Comparison of ENCODE assay signal across 8 mouse cellular contexts in genomic region chr5:24482247-24483079, GRCm38 (mm10). TPM values are rescaled to one million over a fixed set of nuclear protein-coding genes. Genes with fewer than 3 reads are reported as not detected.
DNase-seq lines count a peak whose midpoint lies in the region; ATAC-seq and TF ChIP-seq lines count a peak whose summit lies in the region.

No protein-coding gene starts in this region.

- DNase-seq in midbrain, postnatal 0 days (ENCODE audit: low spot score) = no peak
- DNase-seq in left cerebral cortex, postnatal 14 days (ENCODE audit: low spot score in 2 of 2) = no peak
- DNase-seq in left cerebral cortex, adult 8-10 months (ENCODE audit: low spot score in 2 of 2) = no peak
- no peak for DNase-seq in adrenal gland, postnatal 36 days

- H3K27me3 ChIP-seq in midbrain, embryonic 12.5 days = peaks cover 25% of the 10 kb centered on the region
- H3K27me3 ChIP-seq in midbrain, postnatal 0 days (ENCODE audit: insufficient read depth, low read length) = no peaks in the 10 kb centered on the region
- H3K27me3 ChIP-seq in intestine, embryonic 15.5 days (replicated peaks) = no peaks in the 10 kb centered on the region
- peaks cover 6% of the 10 kb centered on the region; the same call in 1 of the 2 replicates for H3K27me3 ChIP-seq in limb, embryonic 13.5 days

- no peak overlapping the region for H3K4me3 ChIP-seq in midbrain, embryonic 12.5 days
- no peak overlapping the region for H3K4me3 ChIP-seq in midbrain, postnatal 0 days (ENCODE audit: low read depth, low read length)
- 0 out of 2 replicates have a peak overlapping the region, but pooled peaks have one; percentile 3 for H3K4me3 ChIP-seq in intestine, embryonic 15.5 days (replicated peaks)
- no peak overlapping the region for H3K4me3 ChIP-seq in limb, embryonic 13.5 days

- peak overlapping the region; percentile 54 for H3K27ac ChIP-seq in midbrain, embryonic 12.5 days (replicated peaks)
- no peak overlapping the region for H3K27ac ChIP-seq in midbrain, postnatal 0 days (ENCODE audit: low read depth, low read length)
- peak overlapping the region; percentile 74 for H3K27ac ChIP-seq in intestine, embryonic 15.5 days
- no peak overlapping the region for H3K27ac ChIP-seq in limb, embryonic 13.5 days

- intact Hi-C loops in left cerebral cortex, postnatal 14 days (cut with DNase I) = loop anchor here (2.0 to 5.0 kb wide), 2 partner anchors 48 to 115 kb away; no protein-coding TSS in a partner anchor

- WGBS in midbrain, embryonic 12.5 days = 35% methylated on average over 41 of the region's 41 CpGs
- 44% methylated on average over 34 of the region's 41 CpGs for WGBS in midbrain, postnatal 0 days
- 47% methylated on average over 41 of the region's 41 CpGs for WGBS in intestine, embryonic 15.5 days
- 44% methylated on average over 40 of the region's 41 CpGs for WGBS in limb, embryonic 13.5 days

- no peaks in the 10 kb centered on the region for H3K9me3 ChIP-seq in midbrain, embryonic 12.5 days
- no peaks in the 10 kb centered on the region for H3K9me3 ChIP-seq in midbrain, postnatal 0 days (ENCODE audit: low read length)
- H3K9me3 ChIP-seq in intestine, embryonic 15.5 days = no peaks in the 10 kb centered on the region
- H3K9me3 ChIP-seq in limb, embryonic 13.5 days = no peaks in the 10 kb centered on the region

- peaks cover 67% of the 10 kb centered on the region for H3K4me1 ChIP-seq in midbrain, embryonic 12.5 days
- no peaks in the 10 kb centered on the region for H3K4me1 ChIP-seq in midbrain, postnatal 0 days (ENCODE audit: insufficient read depth, low read length)
- peaks cover 16% of the 10 kb centered on the region for H3K4me1 ChIP-seq in intestine, embryonic 15.5 days (replicated peaks)
- peaks cover 41% of the 10 kb centered on the region for H3K4me1 ChIP-seq in limb, embryonic 13.5 days

- peaks cover 75% of the 10 kb centered on the region for H3K36me3 ChIP-seq in midbrain, embryonic 12.5 days
- peaks cover 61% of the 10 kb centered on the region for H3K36me3 ChIP-seq in midbrain, postnatal 0 days (ENCODE audit: insufficient read depth, low read length)
- peaks cover 56% of the 10 kb centered on the region for H3K36me3 ChIP-seq in intestine, embryonic 15.5 days
- peaks cover 81% of the 10 kb centered on the region for H3K36me3 ChIP-seq in limb, embryonic 13.5 days

- no peak overlapping the region for H3K4me2 ChIP-seq in midbrain, embryonic 12.5 days (replicated peaks)
- no peak overlapping the region for H3K4me2 ChIP-seq in midbrain, postnatal 0 days (ENCODE audit: low read depth, low read length, poor library complexity, severe bottlenecking)
- peak overlapping the region; percentile 38 for H3K4me2 ChIP-seq in intestine, embryonic 15.5 days (replicated peaks)
- no peak overlapping the region for H3K4me2 ChIP-seq in limb, embryonic 13.5 days (replicated peaks)

- no peak for TF ChIP-seq CTCF in midbrain, postnatal 0 days (IDR thresholded peaks at IDR 0.05)

- no peak for ATAC-seq in midbrain, embryonic 12.5 days (ENCODE audit: low FRiP score, low read depth)
- ATAC-seq in midbrain, postnatal 0 days (ENCODE audit: low FRiP score) = no peak
- ATAC-seq in intestine, embryonic 15.5 days = peak; percentile 74
- no peak for ATAC-seq in limb, embryonic 13.5 days (ENCODE audit: low FRiP score, low read depth)
- no peak for ATAC-seq in granulocyte monocyte progenitor cell, adult 5-6 weeks (replicated peaks; ENCODE audit: poor library complexity, severe bottlenecking)

- H3K9ac ChIP-seq in midbrain, embryonic 12.5 days (replicated peaks) = peak overlapping the region; percentile 32
- no peak overlapping the region for H3K9ac ChIP-seq in midbrain, postnatal 0 days (replicated peaks; ENCODE audit: low read length, poor library complexity, severe bottlenecking)
- 0 out of 2 replicates have a peak overlapping the region, but pooled peaks have one; percentile 12 for H3K9ac ChIP-seq in intestine, embryonic 15.5 days
- H3K9ac ChIP-seq in limb, embryonic 13.5 days = peak overlapping the region; percentile 40

RNA-seq across cellular contexts. Expression of gene Agap3, which starts 30.5 kb away (rescaled TPM):
- 60.4 and 64.6 TPM in 2 replicates for polyA plus RNA-seq in midbrain, embryonic 12.5 days (2016; fragmentation: Nextera tagmentation; extraction: Ambion mirVana)
- 239 and 282 TPM in 2 replicates for total RNA-seq in midbrain, postnatal 0 days (2014; rRNA removed)
- polyA plus RNA-seq in midbrain, postnatal 0 days (2015; fragmentation: Nextera tagmentation; extraction: Ambion mirVana) = 116 and 120 TPM in 2 replicates
- 28.7 and 28.9 TPM in 2 replicates for polyA plus RNA-seq in intestine, embryonic 15.5 days (2015; fragmentation: Nextera tagmentation; extraction: Ambion mirVana)
- 29.8 and 35.4 TPM in 2 replicates for polyA plus RNA-seq in limb, embryonic 13.5 days (2015; fragmentation: Nextera tagmentation; extraction: Ambion mirVana)
- 100 to 1,000 TPM; 464 to 465 TPM for total RNA-seq in left cerebral cortex, postnatal 14 days (2021)
- 100 to 1,000 TPM; 521 to 543 (median 525) TPM for total RNA-seq in left cerebral cortex, adult 8-10 months (2022)
- total RNA-seq in adrenal gland, postnatal 36 days (2021) = 10 to 100 TPM; 83.0 to 83.1 TPM
- total RNA-seq in granulocyte monocyte progenitor cell, adult 5-6 weeks (2014; fragmentation: Nextera tagmentation) = 21.5 and 26.8 TPM in 2 replicates
- total RNA-seq in granulocyte monocyte progenitor cell, adult 5-6 weeks (2017) = 19.4 and 31.8 TPM in 2 replicates

RNA-seq across cellular contexts. Expression of gene Tmub1, which starts 34.8 kb away (rescaled TPM):
- 31.8 and 35.4 TPM in 2 replicates for polyA plus RNA-seq in midbrain, embryonic 12.5 days (2016; fragmentation: Nextera tagmentation; extraction: Ambion mirVana)
- 52.1 and 91.5 TPM in 2 replicates for total RNA-seq in midbrain, postnatal 0 days (2014; rRNA removed)
- polyA plus RNA-seq in midbrain, postnatal 0 days (2015; fragmentation: Nextera tagmentation; extraction: Ambion mirVana) = 65.3 and 65.5 TPM in 2 replicates
- 22.4 and 23.6 TPM in 2 replicates for polyA plus RNA-seq in intestine, embryonic 15.5 days (2015; fragmentation: Nextera tagmentation; extraction: Ambion mirVana)
- polyA plus RNA-seq in limb, embryonic 13.5 days (2015; fragmentation: Nextera tagmentation; extraction: Ambion mirVana) = 23.7 and 24.6 TPM in 2 replicates
- total RNA-seq in left cerebral cortex, postnatal 14 days (2021) = 10 to 100 TPM; 30.4 to 31.2 TPM
- total RNA-seq in left cerebral cortex, adult 8-10 months (2022) = 10 to 100 TPM; 24.2 to 30.3 (median 27.3) TPM
- 10 to 100 TPM; 11.0 to 16.2 TPM for total RNA-seq in adrenal gland, postnatal 36 days (2021)
- total RNA-seq in granulocyte monocyte progenitor cell, adult 5-6 weeks (2014; fragmentation: Nextera tagmentation) = 6.4 and 18.7 TPM in 2 replicates
- total RNA-seq in granulocyte monocyte progenitor cell, adult 5-6 weeks (2017) = 8.8 and 11.1 TPM in 2 replicates

RNA-seq across cellular contexts. Expression of gene Fastk, which starts 37.4 kb away (rescaled TPM):
- 102 and 116 TPM in 2 replicates for polyA plus RNA-seq in midbrain, embryonic 12.5 days (2016; fragmentation: Nextera tagmentation; extraction: Ambion mirVana)
- total RNA-seq in midbrain, postnatal 0 days (2014; rRNA removed) = 139 and 174 TPM in 2 replicates
- polyA plus RNA-seq in midbrain, postnatal 0 days (2015; fragmentation: Nextera tagmentation; extraction: Ambion mirVana) = 97.9 and 109 TPM in 2 replicates
- polyA plus RNA-seq in intestine, embryonic 15.5 days (2015; fragmentation: Nextera tagmentation; extraction: Ambion mirVana) = 104 and 110 TPM in 2 replicates
- polyA plus RNA-seq in limb, embryonic 13.5 days (2015; fragmentation: Nextera tagmentation; extraction: Ambion mirVana) = 120 TPM in 2 replicates
- 100 to 1,000 TPM; 110 to 120 TPM for total RNA-seq in left cerebral cortex, postnatal 14 days (2021)
- 100 to 1,000 TPM; 128 to 142 (median 135) TPM for total RNA-seq in left cerebral cortex, adult 8-10 months (2022)
- 10 to 100 TPM; 89.8 to 91.1 TPM for total RNA-seq in adrenal gland, postnatal 36 days (2021)
- total RNA-seq in granulocyte monocyte progenitor cell, adult 5-6 weeks (2014; fragmentation: Nextera tagmentation) = 53.8 and 75.7 TPM in 2 replicates
- 15.9 and 23.3 TPM in 2 replicates for total RNA-seq in granulocyte monocyte progenitor cell, adult 5-6 weeks (2017)

RNA-seq across cellular contexts. Expression of gene Gbx1, which starts 44.5 kb away (rescaled TPM):
- polyA plus RNA-seq in midbrain, embryonic 12.5 days (2016; fragmentation: Nextera tagmentation; extraction: Ambion mirVana) = 0.10 and 0.18 TPM in 2 replicates
- 0.33 TPM in 1 of 2 replicates, not detected in the other for total RNA-seq in midbrain, postnatal 0 days (2014; rRNA removed)
- 0.09 and 0.12 TPM in 2 replicates for polyA plus RNA-seq in midbrain, postnatal 0 days (2015; fragmentation: Nextera tagmentation; extraction: Ambion mirVana)
- polyA plus RNA-seq in intestine, embryonic 15.5 days (2015; fragmentation: Nextera tagmentation; extraction: Ambion mirVana) = 0.06 TPM in 1 of 2 replicates, not detected in the other
- polyA plus RNA-seq in limb, embryonic 13.5 days (2015; fragmentation: Nextera tagmentation; extraction: Ambion mirVana) = not detected in 2 replicates
- total RNA-seq in left cerebral cortex, postnatal 14 days (2021) = under 1 TPM in 1 of 2 experiments, not detected in 1; 0.40 TPM
- 1 to 10 TPM in 3 of 4 experiments, under 1 TPM in 1; 0.65 to 1.4 (median 1.2) TPM for total RNA-seq in left cerebral cortex, adult 8-10 months (2022)
- not detected for total RNA-seq in adrenal gland, postnatal 36 days (2021)
- total RNA-seq in granulocyte monocyte progenitor cell, adult 5-6 weeks (2014; fragmentation: Nextera tagmentation) = not detected in 2 replicates
- not detected in 2 replicates for total RNA-seq in granulocyte monocyte progenitor cell, adult 5-6 weeks (2017)

RNA-seq across cellular contexts. Expression of gene Asb10, which starts 58.3 kb away (rescaled TPM):
- polyA plus RNA-seq in midbrain, embryonic 12.5 days (2016; fragmentation: Nextera tagmentation; extraction: Ambion mirVana) = 0.16 and 0.19 TPM in 2 replicates
- 1.2 TPM in 1 of 2 replicates, not detected in the other for total RNA-seq in midbrain, postnatal 0 days (2014; rRNA removed)
- 0.31 and 0.39 TPM in 2 replicates for polyA plus RNA-seq in midbrain, postnatal 0 days (2015; fragmentation: Nextera tagmentation; extraction: Ambion mirVana)
- polyA plus RNA-seq in intestine, embryonic 15.5 days (2015; fragmentation: Nextera tagmentation; extraction: Ambion mirVana) = 0.33 and 0.40 TPM in 2 replicates
- polyA plus RNA-seq in limb, embryonic 13.5 days (2015; fragmentation: Nextera tagmentation; extraction: Ambion mirVana) = 1.6 and 2.2 TPM in 2 replicates
- under 1 TPM; 0.15 to 0.30 TPM for total RNA-seq in left cerebral cortex, postnatal 14 days (2021)
- total RNA-seq in left cerebral cortex, adult 8-10 months (2022) = 1 to 10 TPM in 2 of 4 experiments, under 1 TPM in 2; 0.65 to 4.1 (median 2.1) TPM
- total RNA-seq in adrenal gland, postnatal 36 days (2021) = under 1 TPM in 1 of 2 experiments, not detected in 1; 0.49 TPM
- not detected in 2 replicates for total RNA-seq in granulocyte monocyte progenitor cell, adult 5-6 weeks (2014; fragmentation: Nextera tagmentation)
- not detected in 2 replicates for total RNA-seq in granulocyte monocyte progenitor cell, adult 5-6 weeks (2017)

Comparison
In these comparisons a context has a peak if more than half of its experiments do, and no peak if none do; other contexts are left out.
1. H3K27ac ChIP-seq: peak in midbrain, embryonic 12.5 days (single experiment) and intestine, embryonic 15.5 days (single experiment); none in midbrain, postnatal 0 days (single experiment) and limb, embryonic 13.5 days (single experiment).